Mouse (Mus musculus) erythroblast, embryonic 14.5 days (primary cell): Measurements from ENCODE around the gene Chrd. TPM values are rescaled to one million over a fixed set of nuclear protein-coding genes. Genes with fewer than 3 reads are reported as not detected.

Experiments
- H3K27me3 ChIP-seq: 2 replicates; pipeline ENCODE4 v1.6.1; 2012; ENCODE audit warnings: inconsistent platforms; ENCODE audit not compliant: control insufficient read depth
- H3K36me3 ChIP-seq: 2 replicates; pipeline ENCODE4 v1.6.1; 2012; ENCODE audit warnings: mild to moderate bottlenecking, inconsistent platforms; ENCODE audit not compliant: control insufficient read depth
- H3K4me1 ChIP-seq: 2 replicates; pipeline ENCODE4 v1.6.1; 2012; ENCODE audit warnings: inconsistent platforms; ENCODE audit not compliant: control insufficient read depth
- H3K4me3 ChIP-seq: replicated peaks from 2 replicates; pipeline ENCODE3; 2012; ENCODE audit warnings: moderate library complexity, mild to moderate bottlenecking, inconsistent platforms
- H3K9me3 ChIP-seq: 2 replicates; pipeline ENCODE4 v1.6.1; 2012; ENCODE audit warnings: low read length, inconsistent platforms, mixed read lengths; ENCODE audit not compliant: control insufficient read depth
- GATA1 ChIP-seq: IDR thresholded peaks from 2 replicates; pipeline ENCODE4 v1.6.1; 2012; ENCODE audit warnings: low read length, inconsistent platforms, mixed read lengths
- TAL1 ChIP-seq: IDR thresholded peaks from 3 replicates; pipeline ENCODE4 v1.6.1; 2012; ENCODE audit warnings: low read length, inconsistent platforms, mixed read lengths
- polyA plus RNA-seq: library from polyadenylated mRNA; stranded (reverse); fragments of >175 nt; gene quantifications from 2 replicates; pipeline ENCODE4 v1.2.3, GENCODE M21; 2012

Gene Chrd
- not detected in 2 replicates for polyA plus RNA-seq

DNA sequence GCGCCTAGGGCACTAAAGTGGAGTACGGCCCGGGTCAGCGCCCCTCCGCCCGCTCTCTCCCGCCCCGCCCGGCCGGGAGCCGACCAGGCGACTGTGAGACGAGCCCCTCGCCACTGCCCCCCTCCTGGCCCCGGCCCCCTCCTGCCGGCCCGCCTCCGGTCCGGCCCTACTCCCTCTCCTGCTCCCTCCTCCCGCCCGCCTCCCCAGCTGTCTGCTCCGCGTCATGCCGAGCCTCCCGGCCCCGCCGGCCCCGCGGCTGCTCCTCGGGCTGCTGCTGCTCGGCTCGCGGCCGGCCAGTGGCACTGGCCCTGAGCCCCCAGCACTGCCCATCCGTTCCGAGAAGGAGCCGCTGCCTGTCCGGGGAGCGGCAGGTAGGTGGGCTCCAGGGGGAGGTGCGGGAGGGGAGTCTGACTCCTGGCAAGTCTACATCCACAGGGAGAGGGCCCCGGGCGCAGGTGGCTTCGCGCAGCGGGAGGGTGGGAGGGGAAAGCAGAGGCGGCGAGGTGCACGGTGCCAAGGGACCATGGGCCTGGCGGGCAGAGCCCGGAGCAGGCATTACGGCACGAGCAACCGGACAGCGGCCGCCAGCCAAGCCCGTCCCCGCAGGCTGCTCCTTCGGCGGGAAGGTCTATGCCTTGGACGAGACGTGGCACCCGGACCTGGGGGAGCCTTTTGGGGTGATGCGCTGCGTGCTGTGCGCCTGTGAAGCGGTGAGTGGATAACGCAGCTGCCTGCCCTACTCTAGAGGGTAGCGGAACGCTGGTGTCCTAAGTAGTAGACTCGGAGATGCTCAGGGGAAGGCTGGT, at the start of gene Chrd:
Chrd (plus strand) TSS at position 203 of the 806 bp plus-strand sequence.
- Histone ChIP-seq H3K9me3 (peaks cover 3% of the 10 kb centered on the region), H3K36me3 (no peaks in the 10 kb centered on the region), H3K27me3 (peaks cover 86% of the 10 kb centered on the region), H3K4me1 (peaks cover 3% of the 10 kb centered on the region; the same call in 1 of the 2 replicates), H3K4me3 (peak within 1 kb of the TSS; percentile 32)
- TF ChIP-seq GATA1 = no peak
- no peak for TF ChIP-seq TAL1

DNA sequence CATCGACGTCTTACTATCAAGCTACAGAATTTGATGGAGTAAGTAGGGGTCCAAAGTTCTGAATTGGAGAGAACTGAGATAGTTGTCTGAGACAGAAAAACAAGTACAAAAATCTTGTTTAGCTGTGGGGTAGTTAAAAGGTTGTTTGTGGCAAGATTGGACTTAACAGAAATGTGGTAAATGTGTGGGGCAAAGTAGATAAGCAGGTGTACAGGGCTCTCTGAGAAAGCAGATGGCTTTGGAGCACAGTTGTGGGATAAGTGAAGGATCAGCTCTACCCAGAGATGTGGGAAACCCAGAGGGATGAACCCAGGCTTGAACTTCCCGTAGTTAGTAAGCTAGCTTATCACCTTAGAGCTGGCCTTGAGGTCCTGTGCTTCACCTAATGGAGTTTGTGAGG, 42.2 kb upstream of the Chrd start:
- Histone ChIP-seq H3K27me3 (peaks cover 28% of the 10 kb centered on the region), H3K36me3 (peaks cover 72% of the 10 kb centered on the region), H3K9me3 (no peaks in the 10 kb centered on the region; the same call in 1 of the 2 replicates), H3K4me3 (no peak overlapping the region), H3K4me1 (peaks cover 54% of the 10 kb centered on the region)
- TF ChIP-seq TAL1 (no peak), GATA1 (no peak)

DNA sequence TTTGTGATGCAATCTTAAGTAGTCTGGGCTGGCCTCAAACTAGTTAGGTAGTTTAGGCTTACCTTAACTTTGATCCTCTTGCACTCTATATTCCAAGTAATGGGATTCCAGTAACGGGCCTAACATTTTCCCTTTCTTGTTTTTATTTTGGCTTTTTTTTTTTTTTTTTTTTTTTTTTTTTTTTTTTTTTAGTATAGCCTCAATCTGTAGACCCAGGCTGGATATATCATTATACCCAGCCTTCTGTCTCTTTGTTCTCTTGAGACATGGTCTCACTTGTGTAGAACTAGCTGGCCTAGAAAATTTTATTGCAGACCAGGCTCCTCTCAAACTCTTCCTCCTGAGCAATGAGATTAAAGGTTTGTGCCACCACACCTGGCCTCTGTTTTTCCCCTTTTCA, 41.3 kb upstream of the Chrd start:
- Histone ChIP-seq H3K4me1 (peaks cover 58% of the 10 kb centered on the region), H3K36me3 (peaks cover 64% of the 10 kb centered on the region), H3K27me3 (peaks cover 37% of the 10 kb centered on the region), H3K4me3 (no peak overlapping the region), H3K9me3 (no peaks in the 10 kb centered on the region; the same call in 1 of the 2 replicates)
- TF ChIP-seq TAL1 (no peak), GATA1 (no peak)

DNA sequence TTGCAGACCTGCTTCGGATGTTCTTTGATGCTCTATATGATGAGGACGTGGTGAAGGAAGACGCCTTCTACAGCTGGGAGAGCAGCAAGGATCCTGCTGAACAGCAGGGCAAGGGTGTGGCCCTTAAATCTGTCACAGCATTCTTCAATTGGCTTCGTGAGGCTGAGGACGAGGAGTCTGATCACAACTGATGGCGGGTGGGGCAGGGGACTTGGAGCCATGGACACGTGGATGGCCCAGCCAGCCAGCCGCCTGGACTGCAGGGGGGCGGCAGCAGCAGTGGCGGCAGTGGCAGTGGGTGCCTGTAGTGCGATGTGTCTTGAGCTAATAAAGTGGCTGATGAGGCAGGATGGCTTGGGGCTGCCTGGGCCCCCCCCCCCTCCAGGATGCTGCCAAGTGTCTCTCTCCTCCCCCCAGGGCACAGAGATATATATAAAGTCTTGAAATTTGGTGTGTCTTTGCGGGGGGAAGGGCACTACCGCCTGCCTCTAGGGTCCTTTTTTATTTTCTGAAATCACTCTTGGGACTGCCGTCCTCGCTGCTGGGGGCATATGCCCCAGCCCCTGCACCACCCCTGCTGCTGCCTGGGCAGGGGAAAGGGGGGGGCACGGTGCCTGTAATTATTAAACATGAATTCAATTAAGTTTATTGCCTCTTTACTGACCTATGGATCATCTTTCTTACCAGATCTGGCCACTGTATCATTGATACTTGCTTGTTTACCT, 40.5 kb upstream of the Chrd start:
- no peak for TF ChIP-seq TAL1
- no peak for TF ChIP-seq GATA1
- no peak overlapping the region for H3K4me3 ChIP-seq
- peaks cover 56% of the 10 kb centered on the region for H3K36me3 ChIP-seq
- H3K4me1 ChIP-seq = peaks cover 57% of the 10 kb centered on the region
- no peaks in the 10 kb centered on the region; the same call in 1 of the 2 replicates for H3K9me3 ChIP-seq
- peaks cover 44% of the 10 kb centered on the region for H3K27me3 ChIP-seq

DNA sequence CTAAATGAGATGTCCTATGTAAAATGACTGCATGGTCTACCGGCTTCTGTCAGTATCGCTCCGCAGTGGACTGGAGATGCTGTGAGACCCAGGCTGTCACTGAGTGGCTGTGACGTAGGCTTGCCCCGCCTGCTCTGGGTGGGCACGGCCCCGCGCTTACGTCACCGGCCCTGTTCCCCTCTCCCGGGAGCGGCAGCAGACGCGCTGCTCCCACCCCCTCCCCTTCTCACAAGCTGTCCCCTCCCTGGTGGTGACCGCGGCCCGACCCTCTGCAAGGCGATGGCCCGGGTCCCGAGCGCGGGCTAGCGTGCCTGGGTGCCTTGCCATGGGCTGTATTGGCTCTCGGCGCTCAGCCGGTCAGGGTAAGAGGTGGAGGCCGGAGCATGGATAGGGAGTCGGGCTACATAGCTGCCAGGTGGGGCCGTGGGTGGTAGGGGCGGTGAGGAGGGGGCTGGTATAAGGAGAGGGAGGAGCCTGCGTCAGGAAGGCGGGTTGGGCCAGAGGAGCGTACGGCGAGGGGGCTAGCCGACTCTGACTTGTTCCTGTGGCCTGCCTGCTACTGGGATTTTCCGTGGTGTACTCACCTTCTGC, 39.7 kb upstream of the Chrd start, which contains the start of gene Fam131a:
Fam131a (plus strand) TSS at position 131 of the 591 bp plus-strand sequence.
- peaks cover 57% of the 10 kb centered on the region for H3K4me1 ChIP-seq
- peak within 1 kb of the TSS; percentile 69 for H3K4me3 ChIP-seq
- H3K27me3 ChIP-seq = peaks cover 52% of the 10 kb centered on the region
- peaks cover 48% of the 10 kb centered on the region for H3K36me3 ChIP-seq
- no peak for TF ChIP-seq TAL1
- no peak for TF ChIP-seq GATA1
- H3K9me3 ChIP-seq = no peaks in the 10 kb centered on the region; the same call in 1 of the 2 replicates

DNA sequence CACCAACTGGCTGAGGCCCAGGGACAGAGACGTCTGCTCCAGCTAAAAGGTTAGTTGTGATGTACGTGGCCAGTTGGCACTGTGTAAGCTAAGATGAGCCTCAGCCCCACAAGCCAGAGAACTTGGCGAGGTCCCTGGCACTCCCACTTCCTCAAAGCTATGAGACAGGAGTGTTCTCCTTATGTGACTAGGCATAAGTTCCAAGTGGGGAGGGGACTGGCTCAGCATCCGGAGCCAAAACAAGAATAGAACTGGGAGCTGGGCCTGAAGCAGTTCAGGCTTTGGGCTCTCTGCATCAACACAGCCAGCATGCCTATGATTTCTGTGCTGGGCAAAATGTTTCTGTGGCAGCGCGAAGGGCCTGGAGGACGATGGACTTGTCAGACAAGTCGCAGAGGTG, 38.1 kb upstream of the Chrd start:
- TF ChIP-seq TAL1 (no peak), GATA1 (no peak)
- no peak overlapping the region for H3K4me3 ChIP-seq
- H3K4me1 ChIP-seq = peaks cover 44% of the 10 kb centered on the region
- H3K36me3 ChIP-seq = peaks cover 32% of the 10 kb centered on the region
- H3K9me3 ChIP-seq = no peaks in the 10 kb centered on the region; the same call in 1 of the 2 replicates
- H3K27me3 ChIP-seq = peaks cover 63% of the 10 kb centered on the region

DNA sequence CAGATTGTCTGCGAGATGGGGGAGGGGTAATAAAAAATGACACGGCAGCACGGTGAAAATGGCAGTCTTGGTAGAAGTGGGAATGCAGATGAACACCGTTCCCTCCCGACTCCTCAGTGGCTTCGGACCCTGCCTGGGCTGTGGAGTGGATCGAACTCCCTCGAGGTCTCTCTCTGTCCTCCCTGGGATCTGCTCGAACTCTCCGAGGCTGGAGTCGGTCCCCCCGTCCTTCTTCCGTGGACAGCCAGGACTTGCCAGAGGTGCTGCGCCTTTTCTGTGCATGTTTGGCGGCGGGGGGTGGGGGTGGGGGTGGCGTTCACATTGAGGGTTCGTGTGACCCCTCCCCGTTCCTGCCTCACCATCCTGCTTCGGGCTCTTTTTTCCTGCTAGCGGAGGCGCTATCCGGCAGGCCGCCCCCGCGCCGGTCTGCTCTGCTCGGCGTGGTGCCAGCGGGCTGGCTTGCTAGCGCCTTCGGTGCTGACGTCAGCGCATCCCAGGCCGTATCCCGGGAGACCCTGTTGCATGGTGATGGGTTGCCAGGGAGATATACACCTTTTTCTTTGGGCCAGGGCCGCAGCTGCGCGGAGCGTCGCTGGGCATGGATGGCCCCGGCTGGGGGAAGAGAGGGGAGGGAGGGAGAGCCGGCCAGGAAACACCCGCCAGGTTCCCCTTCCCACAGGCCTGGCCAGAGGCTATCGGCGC, 37.2 kb upstream of the Chrd start:
- TF ChIP-seq GATA1 (no peak), TAL1 (no peak)
- Histone ChIP-seq H3K36me3 (peaks cover 22% of the 10 kb centered on the region), H3K4me3 (peak overlapping the region; percentile 2), H3K27me3 (peaks cover 63% of the 10 kb centered on the region), H3K4me1 (peaks cover 41% of the 10 kb centered on the region), H3K9me3 (no peaks in the 10 kb centered on the region; the same call in 1 of the 2 replicates)

DNA sequence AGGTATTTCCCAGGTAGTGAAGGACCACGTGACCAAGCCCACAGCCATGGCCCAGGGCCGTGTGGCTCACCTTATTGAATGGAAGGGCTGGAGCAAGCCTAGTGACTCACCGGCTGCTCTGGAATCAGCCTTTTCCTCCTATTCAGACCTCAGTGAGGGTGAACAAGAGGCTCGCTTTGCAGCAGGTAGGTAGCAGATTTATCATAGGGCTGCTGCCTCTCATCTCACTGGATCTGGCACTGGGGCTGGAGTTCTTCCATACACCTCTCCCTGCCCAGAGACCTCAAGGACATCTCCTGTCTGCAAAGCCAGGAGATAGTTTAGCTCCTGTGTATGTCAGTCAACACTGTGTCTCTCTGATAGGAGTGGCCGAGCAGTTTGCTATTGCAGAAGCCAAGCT, 33.7 kb upstream of the Chrd start:
- no peak overlapping the region for H3K4me3 ChIP-seq
- peaks cover 50% of the 10 kb centered on the region for H3K27me3 ChIP-seq
- peaks cover 11% of the 10 kb centered on the region for H3K36me3 ChIP-seq
- H3K9me3 ChIP-seq = no peaks in the 10 kb centered on the region; the same call in 1 of the 2 replicates
- TF ChIP-seq TAL1 (no peak), GATA1 (no peak)
- H3K4me1 ChIP-seq = peaks cover 46% of the 10 kb centered on the region
